22 mouse cellular contexts compared by ENCODE assay signal in genomic region chr16:81309215-81309614, GRCm38 (mm10).
DNase-seq lines count a peak whose midpoint lies in the region; ATAC-seq and TF ChIP-seq lines count a peak whose summit lies in the region.
"Had no signal": no experiment of that assay in that cellular context is flagged by ENCODE, and none has a peak within 500 bp of the region (broad histone marks: within the 10 kb centered on the region; RNA-seq: fewer than 3 reads in every experiment).

No protein-coding gene starts in this region.

- no peak overlapping the region for H3K4me2 ChIP-seq in intestine, embryonic 15.5 days (replicated peaks)
- H3K4me2 ChIP-seq in intestine, embryonic 16.5 days (ENCODE audit: low read depth, low read length) = no peak overlapping the region
- H3K4me2 ChIP-seq in intestine, postnatal 0 days (replicated peaks; ENCODE audit: low read depth) = no peak overlapping the region
- no peak overlapping the region for H3K4me2 ChIP-seq in midbrain, embryonic 14.5 days (ENCODE audit: low read length)

- DNase-seq in midbrain, embryonic 14.5 days = no peak
- DNase-seq in cerebellum, postnatal 14 days = no peak
- no peak for DNase-seq in c-Kit-positive CD71-positive TER-119-positive erythroid progenitor cells, embryonic 14.5 days (ENCODE audit: low spot score)
- DNase-seq: adrenal gland, adult 2 months; adrenal gland, adult 8-10 months; adrenal gland, postnatal 10 days; adrenal gland, postnatal 14 days; adrenal gland, postnatal 25 days; adrenal gland, postnatal 36 days; B cell, adult 2 months; cerebellum, adult 11 months; cerebellum, adult 11-12 months; cerebellum, adult 18-20 months; cerebellum, adult 2 months had no signal

- H3K9ac ChIP-seq in intestine, embryonic 15.5 days = no peak overlapping the region
- H3K9ac ChIP-seq in intestine, embryonic 16.5 days (ENCODE audit: low read depth, low read length) = no peak overlapping the region
- H3K9ac ChIP-seq in intestine, postnatal 0 days (ENCODE audit: low read depth, low read length) = no peak overlapping the region
- no peak overlapping the region for H3K9ac ChIP-seq in midbrain, embryonic 14.5 days (replicated peaks; ENCODE audit: low read length)

- H3K27ac ChIP-seq in intestine, embryonic 15.5 days = no peak overlapping the region
- no peak overlapping the region for H3K27ac ChIP-seq in intestine, embryonic 16.5 days (ENCODE audit: low read length)
- H3K27ac ChIP-seq in intestine, postnatal 0 days (ENCODE audit: low read depth, low read length) = no peak overlapping the region
- no peak overlapping the region for H3K27ac ChIP-seq in midbrain, embryonic 14.5 days (replicated peaks; ENCODE audit: low read depth, low read length)

- ATAC-seq in intestine, embryonic 15.5 days = peak; percentile 85
- peak; percentile 85 for ATAC-seq in intestine, embryonic 16.5 days
- peak; percentile 33; the same call in 1 of the 2 replicates for ATAC-seq in intestine, postnatal 0 days
- ATAC-seq in midbrain, embryonic 14.5 days (ENCODE audit: low FRiP score, low TSS enrichment) = no peak
- ATAC-seq: activated CD4-positive, CD25-positive, alpha-beta regulatory T cell, adult 4 months; CD4-positive, CD25-positive, alpha-beta regulatory T cell, adult 4 months; Patski had no signal

- 61% methylated on average over 3 of the region's 3 CpGs for WGBS in intestine, embryonic 15.5 days
- WGBS in intestine, embryonic 16.5 days = 58% methylated on average over 3 of the region's 3 CpGs
- 49% methylated on average over 3 of the region's 3 CpGs for WGBS in intestine, postnatal 0 days
- 56% methylated on average over 3 of the region's 3 CpGs for WGBS in midbrain, embryonic 14.5 days

- H3K4me3 ChIP-seq in intestine, embryonic 15.5 days (replicated peaks) = no peak overlapping the region
- no peak overlapping the region for H3K4me3 ChIP-seq in intestine, embryonic 16.5 days (ENCODE audit: low read length)
- no peak overlapping the region for H3K4me3 ChIP-seq in intestine, postnatal 0 days (ENCODE audit: low read depth, low read length)
- H3K4me3 ChIP-seq in midbrain, embryonic 14.5 days (replicated peaks; ENCODE audit: low read depth, low read length) = no peak overlapping the region

- H3K36me3 ChIP-seq in intestine, embryonic 15.5 days = no peaks in the 10 kb centered on the region
- H3K36me3 ChIP-seq in intestine, embryonic 16.5 days (ENCODE audit: control insufficient read depth, insufficient read depth, low read length) = no peaks in the 10 kb centered on the region
- H3K36me3 ChIP-seq in intestine, postnatal 0 days (ENCODE audit: control insufficient read depth, insufficient read depth) = no peaks in the 10 kb centered on the region
- H3K36me3 ChIP-seq in midbrain, embryonic 14.5 days (ENCODE audit: control insufficient read depth, insufficient read depth, low read length) = no peaks in the 10 kb centered on the region
- H3K36me3 ChIP-seq: G1E had no signal

- no peak for TF ChIP-seq CTCF in intestine, postnatal 0 days (IDR thresholded peaks at IDR 0.05; ENCODE audit: low read depth)

- no peaks in the 10 kb centered on the region for H3K27me3 ChIP-seq in intestine, embryonic 15.5 days (replicated peaks)
- H3K27me3 ChIP-seq in intestine, embryonic 16.5 days (replicated peaks; ENCODE audit: control insufficient read depth, insufficient read depth, low read length) = no peaks in the 10 kb centered on the region
- H3K27me3 ChIP-seq in intestine, postnatal 0 days (replicated peaks; ENCODE audit: control insufficient read depth, insufficient read depth, low read length) = no peaks in the 10 kb centered on the region
- H3K27me3 ChIP-seq in midbrain, embryonic 14.5 days (ENCODE audit: control insufficient read depth, insufficient read depth, low read length) = no peaks in the 10 kb centered on the region
- H3K27me3 ChIP-seq: CH12.LX, Patski had no signal

- H3K4me1 ChIP-seq in intestine, embryonic 15.5 days (replicated peaks) = no peaks in the 10 kb centered on the region
- no peaks in the 10 kb centered on the region for H3K4me1 ChIP-seq in intestine, embryonic 16.5 days (ENCODE audit: control insufficient read depth, insufficient read depth, low read length)
- no peaks in the 10 kb centered on the region for H3K4me1 ChIP-seq in intestine, postnatal 0 days (replicated peaks; ENCODE audit: control insufficient read depth, insufficient read depth, low read length)
- H3K4me1 ChIP-seq in midbrain, embryonic 14.5 days (ENCODE audit: control insufficient read depth, insufficient read depth, low read length) = no peaks in the 10 kb centered on the region

- no peaks in the 10 kb centered on the region for H3K9me3 ChIP-seq in intestine, embryonic 15.5 days
- no peaks in the 10 kb centered on the region for H3K9me3 ChIP-seq in intestine, embryonic 16.5 days (ENCODE audit: control insufficient read depth, low read length)
- H3K9me3 ChIP-seq in intestine, postnatal 0 days (ENCODE audit: control insufficient read depth) = no peaks in the 10 kb centered on the region
- H3K9me3 ChIP-seq in midbrain, embryonic 14.5 days (ENCODE audit: control insufficient read depth, low read length) = no peaks in the 10 kb centered on the region
- H3K9me3 ChIP-seq: G1E had no signal
